Mouse (Mus musculus) limb, embryonic 10.5 days (tissue): Measurements from ENCODE around the gene Kpna3. TPM values are rescaled to one million over a fixed set of nuclear protein-coding genes. Genes with fewer than 3 reads are reported as not detected.
"Not testable (repeated sequence)": the region's sequence is repeated elsewhere in the genome, so short reads cannot be mapped to it uniquely, and the experiment has no call there.

Experiments used
- DNase-seq: peaks from one replicate; pipeline ENCODE4 v3.0.0-alpha.2; 2017; ENCODE audit warnings: low spot score
- H3K27ac ChIP-seq: fragments of 300-500 bp; sonication (generic); 2 replicates; pipeline ENCODE4 v1.5.1; 2016; ENCODE audit warnings: mild to moderate bottlenecking
- H3K27me3 ChIP-seq: fragments of 300-500 bp; sonication (generic); 2 replicates; pipeline ENCODE4 v1.6.1; 2016; ENCODE audit warnings: low read depth, mild to moderate bottlenecking; ENCODE audit not compliant: poor library complexity, severe bottlenecking
- H3K36me3 ChIP-seq: fragments of 300-500 bp; sonication (generic); 2 replicates; pipeline ENCODE4 v1.6.1; 2016; ENCODE audit warnings: mild to moderate bottlenecking, moderate library complexity
- H3K4me1 ChIP-seq: fragments of 300-500 bp; sonication (generic); 2 replicates; pipeline ENCODE4 v1.6.1; 2016
- H3K4me3 ChIP-seq: fragments of 300-500 bp; sonication (generic); 2 replicates; pipeline ENCODE4 v1.5.1; 2016; ENCODE audit warnings: mild to moderate bottlenecking, moderate library complexity
- H3K9me3 ChIP-seq: fragments of 300-500 bp; sonication (generic); replicated peaks from 2 replicates; pipeline ENCODE4 v1.6.1; 2016; ENCODE audit warnings: mild to moderate bottlenecking
- WGBS: fragments of 180-500 bp; shearing (Covaris S2); methylation state at CpG from one replicate; pipeline ENCODE4 v1.1.7; 2016; 5-methylcytosine and 5-hydroxymethylcytosine counted together
- polyA plus RNA-seq: library from polyadenylated mRNA; unstranded; fragments of >200 nt; fragmentation: Nextera tagmentation; extraction: Ambion mirVana; gene quantifications from 2 replicates; pipeline ENCODE4 v1.2.1, GENCODE M21; 2016

Gene Kpna3
- polyA plus RNA-seq, 1 experiment from 2014 or later, result 76.6 TPM

DNA sequence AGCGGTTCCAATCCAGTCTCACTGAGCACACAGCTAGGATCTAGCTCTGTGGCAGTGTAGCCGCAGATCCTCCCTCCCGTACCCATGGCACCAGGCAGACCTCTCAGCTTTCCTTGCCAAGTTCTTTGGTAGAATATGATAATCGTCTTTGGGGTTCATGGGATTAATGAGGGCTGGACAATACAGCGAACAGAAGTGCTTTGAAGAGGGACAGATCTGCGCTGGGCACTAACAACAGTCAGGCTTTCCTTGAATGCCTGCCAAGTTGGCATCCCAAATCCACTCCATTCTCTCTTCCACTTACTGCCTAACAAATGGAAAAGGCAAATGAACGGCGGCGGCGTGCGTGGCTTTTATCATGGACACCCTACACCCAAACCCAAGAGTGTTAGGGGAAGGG, 109.1 kb downstream of the Kpna3 start:
- WGBS, result 86% methylated on average over 11 of the region's 11 CpGs
- DNase-seq, result no peak
- Histone ChIP-seq H3K4me1 (peaks cover 16% of the 10 kb centered on the region), H3K27ac (no peak overlapping the region), H3K4me3 (no peak overlapping the region), H3K27me3 (no peaks in the 10 kb centered on the region), H3K9me3 (no peaks in the 10 kb centered on the region), H3K36me3 (no peaks in the 10 kb centered on the region)

DNA sequence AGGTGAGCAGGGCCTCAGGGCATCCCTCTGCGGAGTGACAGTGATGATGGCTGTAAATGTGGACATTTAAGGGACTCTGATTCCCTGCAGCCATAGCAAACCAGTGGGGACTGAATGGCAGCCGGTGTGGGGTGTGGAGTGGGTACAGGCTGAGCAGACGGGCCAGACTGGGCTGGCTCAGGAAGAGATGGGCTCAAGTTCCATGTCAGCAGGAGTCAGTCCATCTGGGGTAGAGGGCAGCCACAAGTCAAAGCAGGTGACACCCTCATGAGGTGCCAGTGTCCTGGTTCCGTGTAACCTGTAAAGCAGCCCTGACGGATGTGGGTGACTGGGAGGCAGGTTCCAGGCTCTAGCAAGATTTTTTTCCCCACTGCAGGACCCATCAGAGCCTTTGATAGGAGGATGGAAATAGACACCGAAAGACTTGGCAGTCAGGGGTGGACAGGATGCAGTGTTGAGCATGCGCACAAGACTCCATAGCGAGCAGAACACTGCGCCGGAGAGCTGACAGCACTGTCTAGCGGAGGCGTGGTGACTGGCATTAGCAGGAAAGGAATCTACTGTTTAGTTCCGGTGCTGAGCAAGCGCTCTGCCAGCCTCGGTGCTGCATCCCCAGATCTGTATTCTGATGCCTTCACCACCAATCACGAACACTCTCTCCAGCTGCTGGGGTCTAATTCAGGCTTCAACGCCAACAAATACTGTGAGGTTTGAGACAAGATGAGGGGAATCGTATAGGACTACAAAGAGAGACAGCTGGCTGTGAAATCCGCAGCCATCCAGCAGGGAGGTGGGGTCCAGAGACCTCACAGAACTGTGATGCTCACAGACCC, 111.8 kb downstream of the Kpna3 start:
- WGBS, result 31% methylated on average over 19 of the region's 19 CpGs
- peak; percentile 46 for DNase-seq
- no peaks in the 10 kb centered on the region for H3K27me3 ChIP-seq
- H3K9me3 ChIP-seq, result no peaks in the 10 kb centered on the region
- H3K36me3 ChIP-seq, result no peaks in the 10 kb centered on the region
- H3K4me1 ChIP-seq, result peaks cover 16% of the 10 kb centered on the region
- H3K27ac ChIP-seq, result 0 out of 2 replicates have a peak overlapping the region, but pooled peaks have one; percentile 7
- peak overlapping the region; percentile 39 for H3K4me3 ChIP-seq

DNA sequence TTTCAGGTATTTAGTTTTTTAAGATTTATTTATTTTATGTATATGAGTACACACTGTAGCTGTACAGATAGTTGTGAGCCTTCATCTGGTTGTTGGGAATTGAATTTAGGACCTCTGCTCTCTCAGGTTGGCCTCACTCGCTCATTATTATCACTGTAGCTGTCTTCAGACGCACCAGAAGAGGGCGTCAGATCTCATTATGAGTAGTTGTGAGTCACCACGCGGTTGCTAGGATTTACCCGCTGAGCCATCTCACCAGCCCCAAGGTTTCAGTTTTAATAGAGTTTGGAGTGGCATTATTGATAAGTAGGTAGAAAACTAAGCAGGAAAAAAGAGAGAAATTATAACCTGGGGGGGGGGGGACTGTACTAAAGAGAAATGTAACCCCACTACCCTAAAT, 112.7 kb downstream of the Kpna3 start:
- not testable (repeated sequence) for H3K27ac ChIP-seq, H3K36me3 ChIP-seq, H3K9me3 ChIP-seq, DNase-seq, H3K27me3 ChIP-seq, H3K4me3 ChIP-seq
- 17% methylated on average over 6 of the region's 6 CpGs for WGBS
- peaks cover 16% of the 10 kb centered on the region for H3K4me1 ChIP-seq

DNA sequence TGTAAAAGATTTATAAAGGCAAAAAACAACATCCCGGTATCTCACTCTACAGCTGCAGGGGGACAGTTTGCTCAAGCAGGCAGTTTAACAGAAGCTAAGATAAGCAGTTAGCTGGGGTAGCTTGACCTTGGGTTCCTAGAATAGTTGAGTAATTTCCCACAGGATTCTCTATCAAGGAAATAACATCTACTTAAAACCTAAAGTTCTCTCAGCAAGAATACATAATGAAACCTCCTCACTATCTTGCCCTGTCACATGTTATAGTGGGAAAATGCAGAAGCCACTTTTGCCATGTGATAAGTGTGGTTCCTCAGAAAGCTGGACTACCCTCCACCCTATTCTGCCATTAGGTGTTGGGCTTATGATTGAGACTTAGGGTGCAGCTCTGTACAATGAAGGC, 116.9 kb downstream of the Kpna3 start:
- H3K27ac ChIP-seq, result no peak overlapping the region
- WGBS, result 88% methylated on average over 1 of the region's 1 CpGs
- no peak for DNase-seq
- no peaks in the 10 kb centered on the region for H3K9me3 ChIP-seq
- no peak overlapping the region for H3K4me3 ChIP-seq
- no peaks in the 10 kb centered on the region for H3K36me3 ChIP-seq
- no peaks in the 10 kb centered on the region for H3K27me3 ChIP-seq
- H3K4me1 ChIP-seq, result peaks cover 7% of the 10 kb centered on the region

DNA sequence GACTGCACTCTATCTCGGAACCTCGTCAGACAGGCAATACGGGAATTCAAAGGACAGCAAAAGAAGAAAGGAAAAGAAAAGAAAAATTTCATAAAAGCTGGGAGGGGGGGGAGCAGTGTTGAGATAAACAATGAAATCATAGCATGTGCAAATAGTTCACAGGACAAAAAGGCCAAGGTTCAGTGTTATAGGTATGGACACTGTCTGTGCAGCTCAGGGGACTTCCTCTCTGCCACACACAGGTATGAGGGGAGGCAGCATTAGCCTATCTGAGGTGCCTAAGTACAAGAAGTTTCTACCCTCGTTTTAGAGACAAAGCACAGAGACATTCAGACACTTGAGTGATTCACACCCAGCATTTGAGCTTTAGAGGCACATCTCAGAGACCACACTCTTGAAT, 118.5 kb downstream of the Kpna3 start:
- no peaks in the 10 kb centered on the region for H3K36me3 ChIP-seq
- H3K4me1 ChIP-seq, result no peaks in the 10 kb centered on the region
- no peaks in the 10 kb centered on the region for H3K27me3 ChIP-seq
- H3K9me3 ChIP-seq, result no peaks in the 10 kb centered on the region
- WGBS, result 86% methylated on average over 4 of the region's 4 CpGs
- no peak overlapping the region for H3K27ac ChIP-seq
- no peak overlapping the region for H3K4me3 ChIP-seq
- no peak for DNase-seq

DNA sequence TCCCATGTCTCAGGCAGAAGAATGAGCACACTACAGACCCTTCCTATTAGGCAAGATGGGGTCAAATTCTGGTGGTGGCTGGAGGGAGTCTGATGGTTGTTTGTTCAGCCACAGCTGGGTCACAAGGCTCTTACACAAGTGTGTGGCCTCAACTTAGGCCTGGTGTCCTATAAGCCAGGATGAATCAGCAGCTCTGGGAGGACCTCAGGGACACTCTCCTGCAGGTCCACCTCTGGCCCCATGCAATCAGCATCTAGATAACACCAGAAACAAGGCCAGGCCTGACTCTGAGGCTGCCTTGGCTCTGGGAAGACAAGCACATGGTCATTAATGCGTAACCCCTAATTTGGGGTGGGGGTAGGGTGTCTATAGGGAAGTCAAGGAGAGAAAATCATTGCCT, 118.9 kb downstream of the Kpna3 start:
- H3K9me3 ChIP-seq, result no peaks in the 10 kb centered on the region
- no peak overlapping the region for H3K27ac ChIP-seq
- no peaks in the 10 kb centered on the region for H3K4me1 ChIP-seq
- DNase-seq, result no peak
- WGBS, result 86% methylated on average over 1 of the region's 1 CpGs
- no peaks in the 10 kb centered on the region for H3K36me3 ChIP-seq
- no peak overlapping the region for H3K4me3 ChIP-seq
- H3K27me3 ChIP-seq, result no peaks in the 10 kb centered on the region

DNA sequence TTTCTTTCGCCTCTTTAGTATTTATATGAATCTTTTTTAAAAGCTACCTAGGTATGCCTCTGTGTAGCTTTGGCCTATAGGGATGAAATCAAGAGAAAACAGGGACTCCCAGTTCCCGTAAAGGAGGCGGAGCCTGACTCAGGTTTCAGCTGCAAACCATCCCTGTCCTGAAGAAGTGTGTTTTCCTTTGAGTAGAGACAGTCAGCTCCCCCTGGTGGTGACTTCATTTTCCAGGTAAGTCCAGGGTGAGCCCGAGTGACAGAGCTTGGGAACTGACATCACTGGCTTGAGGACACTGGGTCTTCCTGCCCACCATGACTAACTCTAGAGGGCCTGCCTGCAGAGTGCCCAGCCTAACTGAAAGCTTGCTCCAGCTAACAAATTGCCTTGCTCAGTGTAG, 122.8 kb downstream of the Kpna3 start:
- Histone ChIP-seq H3K9me3 (no peaks in the 10 kb centered on the region), H3K27ac (no peak overlapping the region), H3K4me3 (no peak overlapping the region), H3K36me3 (no peaks in the 10 kb centered on the region), H3K27me3 (no peaks in the 10 kb centered on the region), H3K4me1 (no peaks in the 10 kb centered on the region)
- DNase-seq, result peak; percentile 55
- WGBS, result 28% methylated on average over 4 of the region's 4 CpGs

Other genes starting within 250 kb of the Kpna3 start
- gene Sgcg, start 181.4 kb downstream of the Kpna3 start, polyA plus RNA-seq, result 0.18 and 0.43 TPM in 2 replicates
- gene Arl11, start 130.1 kb downstream of the Kpna3 start, polyA plus RNA-seq, result 0.19 and 0.26 TPM in 2 replicates
- 9.4 and 10.5 TPM in 2 replicates for gene Ebpl, start 79.4 kb downstream of the Kpna3 start, polyA plus RNA-seq
- 12.4 and 12.7 TPM in 2 replicates for gene Spryd7, start 117.0 kb upstream of the Kpna3 start, polyA plus RNA-seq
- gene Trim13, start 158.4 kb upstream of the Kpna3 start, polyA plus RNA-seq, result 9.9 and 13.2 TPM in 2 replicates
- 0.46 and 0.73 TPM in 2 replicates for gene Kcnrg, start 167.6 kb upstream of the Kpna3 start, polyA plus RNA-seq